Mouse (Mus musculus) heart, postnatal 10 days (tissue): ENCODE results near the gene Ccdc183. TPM values are rescaled to one million over a fixed set of nuclear protein-coding genes. Genes with fewer than 3 reads are reported as not detected.

Source experiments
- DNase-seq, 2 experiments: peaks; one replicate each; pipeline ENCODE4 v3.0.0; 2021
- intact Hi-C: fragments of 180-260 bp; cut with DNase I; formaldehyde crosslinking; loops from one replicate; pipeline ENCODE4 v1.15.1; 2025
- total RNA-seq, 2 experiments: library from RNA; stranded (reverse); gene quantifications; 2 replicates each; pipeline ENCODE4 v1.2.3; 2021

The Ccdc183 gene
- total RNA-seq, 2 experiments from 2014 or later: not detected

- intact Hi-C loops: no loop called here
- DNase-seq: no peak
Measured at GRCm38 (mm10) chr2:25578796-25579736, 38.4 kb downstream of the Ccdc183 start.

DNA sequence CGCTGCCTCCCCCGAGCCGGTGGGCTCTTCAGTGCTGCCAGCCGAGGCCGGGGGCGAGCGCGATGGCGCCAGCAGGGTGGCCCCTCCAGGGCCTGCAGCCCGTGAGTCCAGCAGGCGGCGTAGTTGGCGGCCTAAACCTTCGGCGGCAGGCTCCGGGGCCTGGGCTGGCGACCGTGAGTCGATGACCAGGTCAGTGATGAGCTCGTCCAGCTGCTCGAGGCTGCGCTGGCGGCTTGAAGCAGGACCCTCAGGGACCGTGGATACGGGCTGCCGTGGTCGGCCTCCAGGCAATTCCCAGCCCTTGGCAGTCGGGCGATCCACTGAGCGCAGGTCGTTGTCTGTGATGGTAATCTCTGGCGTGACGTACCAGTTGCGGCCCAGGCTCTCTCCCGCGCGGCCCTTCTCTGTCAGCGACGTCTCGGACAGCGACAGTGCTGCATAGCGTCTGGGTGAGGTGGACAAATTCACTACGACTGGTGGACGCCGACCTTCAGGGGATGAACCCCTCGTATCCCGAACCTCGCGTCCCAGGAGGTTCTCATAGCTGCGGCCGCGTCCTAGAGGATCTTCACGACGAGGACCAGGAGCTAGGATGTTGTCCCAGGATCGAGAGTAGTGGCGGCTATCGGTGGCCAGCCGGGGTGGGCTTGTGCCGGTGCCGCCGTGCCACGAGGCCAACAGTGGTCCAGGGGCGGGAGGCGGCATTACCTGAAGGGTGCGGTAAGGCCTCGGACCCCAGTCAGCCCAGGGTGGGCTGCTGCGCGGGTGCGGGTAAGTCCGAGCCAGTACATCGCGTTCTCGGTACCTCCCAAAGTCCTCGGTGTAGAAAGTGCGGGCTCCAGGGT is 39.3 kb downstream of the Ccdc183 start:
- intact Hi-C loops: no loop called here
- DNase-seq: no peak

- intact Hi-C loops: no loop called here
- no peak for DNase-seq
Measured at GRCm38 (mm10) chr2:25576965-25577891, 40.2 kb downstream of the Ccdc183 start.

- intact Hi-C loops: no loop called here
- no peak for DNase-seq
Measured at GRCm38 (mm10) chr2:25576028-25576850, 41.2 kb downstream of the Ccdc183 start.

GRCm38 (mm10) chr2:25575432-25576027 is 41.9 kb downstream of the Ccdc183 start:
- intact Hi-C loops: no loop called here
- peak; percentile 53 to 60 for DNase-seq

GRCm38 (mm10) chr2:25574579-25575431 is 42.7 kb downstream of the Ccdc183 start, which contains the start of the genes Mamdc4 and Phpt1:
Gene Mamdc4, minus strand, starts transcription at chr2:25574845.
Gene Phpt1, minus strand, starts transcription at chr2:25575224.
- intact Hi-C loops: no loop called here
- DNase-seq: peak; percentile 98 to 99

DNA sequence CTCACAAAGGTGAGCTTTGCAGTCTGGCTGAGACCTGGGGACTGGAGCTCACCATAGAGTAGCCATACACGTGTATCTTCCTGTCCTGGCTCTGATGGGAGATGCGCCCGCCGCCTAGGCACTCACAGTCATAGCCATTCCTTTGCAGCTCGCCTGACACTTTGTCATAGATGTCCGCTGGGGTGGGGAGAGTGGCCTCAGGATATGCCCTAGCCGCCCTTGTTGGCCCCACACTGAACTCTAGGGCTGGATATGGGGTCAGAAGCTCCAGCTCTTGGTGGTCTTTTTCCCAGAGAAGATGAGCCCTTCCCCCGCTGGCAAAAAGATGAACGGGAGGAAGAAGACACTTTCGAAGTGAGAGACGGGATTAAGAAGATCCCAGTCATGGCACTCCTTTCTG is 43.3 kb downstream of the Ccdc183 start:
- intact Hi-C loops: no loop called here
- no peak for DNase-seq

DNA sequence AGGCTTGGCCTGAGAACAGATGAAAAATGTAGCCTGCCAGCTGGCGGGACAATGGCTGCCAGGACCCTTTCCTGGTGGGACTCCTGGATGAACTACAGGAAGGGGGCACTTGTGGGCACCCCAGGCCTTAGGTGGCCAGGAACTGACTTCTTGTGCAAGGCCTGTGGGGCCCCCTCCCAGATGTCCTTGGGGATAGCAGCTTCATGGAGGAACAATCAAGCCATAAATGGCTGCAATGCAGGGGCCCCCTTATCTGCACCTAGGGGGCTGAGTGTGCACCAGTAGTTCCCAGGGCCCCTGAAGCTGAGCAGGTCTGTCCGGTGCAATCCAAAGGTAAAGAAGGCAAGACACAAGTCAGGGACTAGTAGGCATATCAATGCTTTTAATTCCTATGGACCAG is 44.4 kb downstream of the Ccdc183 start:
- intact Hi-C loops: no loop called here
- no peak for DNase-seq

DNA sequence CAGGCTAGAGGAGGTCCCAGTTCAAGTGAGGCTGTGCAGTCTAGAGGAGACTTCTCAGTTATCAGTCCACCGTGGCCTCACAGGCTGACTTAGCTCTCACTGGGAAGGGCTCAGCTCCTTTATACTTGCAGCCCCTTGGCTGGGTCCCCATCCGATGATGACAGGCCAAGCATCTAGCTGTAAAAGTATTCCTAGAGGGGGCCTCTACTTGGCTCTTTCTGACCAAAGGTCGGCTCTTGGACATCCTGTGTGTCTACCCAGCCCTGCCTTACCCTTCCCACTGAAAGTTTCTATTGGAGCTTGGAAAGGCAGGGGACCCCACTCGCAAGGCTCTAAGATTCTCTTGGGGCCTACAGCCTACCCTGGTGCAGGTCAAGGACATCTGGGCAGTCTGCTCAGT is 46.3 kb downstream of the Ccdc183 start:
- DNase-seq: no peak
- intact Hi-C loops: no loop called here

DNA sequence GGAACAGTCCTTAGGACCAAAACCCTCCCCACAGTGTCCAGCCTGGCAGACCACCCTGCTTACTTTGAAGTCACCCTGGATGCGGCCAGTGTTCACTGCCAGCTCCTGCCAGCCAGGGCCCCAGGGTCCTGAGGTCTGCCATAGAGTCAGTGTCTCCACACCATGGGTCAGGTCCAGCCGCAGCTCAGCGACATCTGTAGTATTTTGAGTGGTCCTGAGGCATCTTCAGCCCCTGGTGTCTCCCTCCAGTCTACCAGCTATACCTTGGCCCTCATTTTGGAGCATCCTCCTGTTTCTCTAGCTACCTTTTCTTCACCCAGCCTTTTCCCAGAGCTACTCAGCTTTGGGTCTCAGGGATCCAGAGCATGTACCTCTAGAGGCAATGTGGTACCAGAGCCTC is 48.2 kb downstream of the Ccdc183 start:
- DNase-seq: no peak
- intact Hi-C loops: no loop called here

DNA sequence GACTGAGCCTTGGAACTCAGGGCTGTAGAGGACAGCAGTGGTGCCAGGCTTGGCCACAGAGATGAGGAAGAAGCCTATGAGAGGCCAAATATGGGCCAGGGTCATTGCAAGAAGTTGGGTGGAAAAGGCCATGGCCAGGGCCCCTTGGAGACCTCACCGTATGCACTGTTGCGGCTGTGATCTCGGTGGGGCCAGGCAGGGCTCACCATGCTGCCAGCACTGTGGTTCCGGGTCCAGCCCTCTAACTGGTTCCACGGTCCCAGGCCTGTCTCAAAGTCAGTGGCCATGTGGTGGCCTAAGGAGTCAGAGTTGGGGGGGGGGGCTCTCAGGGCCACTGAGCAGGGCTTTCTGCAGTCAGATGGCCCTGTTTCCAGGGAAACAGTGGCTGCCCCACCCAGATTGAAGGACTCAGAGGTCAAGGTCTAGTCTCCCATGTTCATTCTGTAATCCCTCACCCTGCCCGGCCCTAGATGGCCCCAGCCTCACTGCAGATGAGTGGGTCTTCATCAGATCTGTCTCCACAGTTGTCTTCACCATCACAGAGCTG is 48.9 kb downstream of the Ccdc183 start:
- intact Hi-C loops: no loop called here
- no peak for DNase-seq

- intact Hi-C loops: no loop called here
- DNase-seq: no peak
Measured at GRCm38 (mm10) chr2:25566558-25566957, 50.9 kb downstream of the Ccdc183 start.

GRCm38 (mm10) chr2:25565741-25566140 is 51.7 kb downstream of the Ccdc183 start:
- no peak for DNase-seq
- intact Hi-C loops: no loop called here

DNA sequence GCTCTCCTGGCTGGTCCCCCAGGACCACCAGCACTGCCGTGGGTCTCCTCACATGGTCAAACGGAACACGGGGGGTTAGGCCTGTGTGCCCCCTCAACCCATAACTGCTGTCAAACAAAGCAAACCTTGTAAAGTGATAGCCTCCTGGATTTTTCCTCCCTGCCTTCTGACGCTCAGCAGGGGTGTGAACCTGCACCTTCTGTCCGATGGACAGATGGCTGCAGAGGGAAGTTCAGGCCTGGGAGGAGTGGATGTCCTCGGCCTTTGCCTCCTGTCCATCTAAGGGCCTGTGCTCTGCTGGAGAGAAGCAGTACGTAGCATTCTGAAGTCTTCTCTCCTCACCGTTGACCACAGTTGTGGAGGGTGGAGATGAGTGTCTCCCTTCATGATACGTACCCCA is 55.5 kb downstream of the Ccdc183 start:
- intact Hi-C loops: no loop called here
- DNase-seq: no peak

DNA sequence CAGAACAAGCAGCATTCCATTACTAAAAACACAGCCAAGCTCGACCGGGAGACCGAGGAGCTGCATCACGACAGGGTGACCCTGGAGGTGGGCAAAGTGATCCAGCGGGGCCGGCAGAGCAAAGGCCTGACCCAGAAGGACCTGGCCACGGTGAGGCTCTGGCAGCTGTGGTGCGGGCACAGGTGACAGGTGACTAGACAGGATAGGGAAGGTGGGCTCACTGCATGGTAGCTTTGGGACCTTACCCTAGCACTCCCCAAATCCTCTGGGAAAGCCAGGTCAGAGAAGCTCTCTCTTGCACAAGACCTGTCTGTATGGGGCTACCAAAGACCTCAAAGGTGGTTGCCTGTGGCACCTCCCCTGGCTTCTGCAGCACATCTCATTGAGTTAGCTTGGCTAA is 56.9 kb downstream of the Ccdc183 start:
- no peak for DNase-seq
- intact Hi-C loops: no loop called here

GRCm38 (mm10) chr2:25558774-25559173 is 58.7 kb downstream of the Ccdc183 start:
- DNase-seq: no peak
- intact Hi-C loops: loop anchor here (10.0 kb wide), 1 partner anchor 134 kb away; the partner anchor contains the start of genes Abca2 and Fut7
